Mouse (Mus musculus) neural tube, embryonic 11.5 days (tissue): ENCODE data around the gene Cebpb. TPM values are rescaled to one million over a fixed set of nuclear protein-coding genes. Genes with fewer than 3 reads are reported as not detected.

ENCODE experiments used
- ATAC-seq: fragments of 200-750 bp; cut with Nextera tagmentation; 2 replicates; pipeline ENCODE4 v1.8.0; 2017; ENCODE audit warnings: moderate number of reproducible peaks, mild to moderate bottlenecking, moderate TSS enrichment, moderate library complexity; ENCODE audit not compliant: insufficient read depth, low FRiP score, low TSS enrichment
- DNase-seq: peaks from one replicate; pipeline ENCODE4 v3.0.0-alpha.2; 2015; ENCODE audit warnings: low spot score
- H3K27ac ChIP-seq: fragments of 300-500 bp; sonication (generic); 2 replicates; pipeline ENCODE4 v1.5.1; 2014; ENCODE audit warnings: low read depth, mild to moderate bottlenecking, low read length
- H3K27me3 ChIP-seq: fragments of 300-500 bp; sonication (generic); 2 replicates; pipeline ENCODE4 v1.6.1; 2014; ENCODE audit warnings: mild to moderate bottlenecking, low read length, mixed read lengths; ENCODE audit not compliant: control insufficient read depth, insufficient read depth
- H3K36me3 ChIP-seq: fragments of 300-500 bp; sonication (generic); 2 replicates; pipeline ENCODE4 v1.6.1; 2014; ENCODE audit warnings: mild to moderate bottlenecking, low read length, moderate library complexity, mixed read lengths; ENCODE audit not compliant: control insufficient read depth, insufficient read depth
- H3K4me1 ChIP-seq: fragments of 300-500 bp; sonication (generic); 2 replicates; pipeline ENCODE4 v1.6.1; 2014; ENCODE audit warnings: low read length, mixed read lengths; ENCODE audit not compliant: control insufficient read depth, insufficient read depth
- H3K4me2 ChIP-seq: fragments of 300-500 bp; sonication (generic); 2 replicates; pipeline ENCODE4 v1.6.1; 2014; ENCODE audit warnings: low read depth, mild to moderate bottlenecking, moderate library complexity
- H3K4me3 ChIP-seq: fragments of 300-500 bp; sonication (generic); 2 replicates; pipeline ENCODE4 v1.5.1; 2014; ENCODE audit warnings: low read depth, low read length
- H3K9ac ChIP-seq: fragments of 300-500 bp; sonication (generic); 2 replicates; pipeline ENCODE4 v1.6.1; 2014; ENCODE audit warnings: mild to moderate bottlenecking, low read length
- H3K9me3 ChIP-seq: fragments of 300-500 bp; sonication (generic); 2 replicates; pipeline ENCODE4 v1.6.1; 2016; ENCODE audit warnings: low read length; ENCODE audit not compliant: control insufficient read depth
- WGBS: fragments of 180-500 bp; shearing (Covaris S2); extraction: QIAGEN DNeasy Blood & Tissue Kit; methylation state at CpG from one replicate; pipeline ENCODE4 v1.1.7; 2014; 5-methylcytosine and 5-hydroxymethylcytosine counted together
- microRNA-seq: library from miRNA; unstranded; fragments of <30 nt; microRNA quantifications from one replicate; pipeline ENCODE4, GENCODE M21; 2016
- polyA plus RNA-seq: library from polyadenylated mRNA; unstranded; fragments of >200 nt; fragmentation: Nextera tagmentation; extraction: Ambion mirVana; gene quantifications from 2 replicates; pipeline ENCODE4 v1.2.1, GENCODE M21; 2014

Gene Cebpb
- polyA plus RNA-seq, 1 experiment from 2014 or later: 3.0 TPM

GRCm38 (mm10) chr2:167739030-167739429, 50.3 kb downstream of the Cebpb start:
- H3K9me3 ChIP-seq: no peaks in the 10 kb centered on the region
- no peaks in the 10 kb centered on the region for H3K27me3 ChIP-seq
- H3K4me2 ChIP-seq: no peak overlapping the region
- no peak overlapping the region for H3K9ac ChIP-seq
- ATAC-seq: no peak
- no peaks in the 10 kb centered on the region for H3K4me1 ChIP-seq
- no peak overlapping the region for H3K4me3 ChIP-seq
- 50% methylated on average over 6 of the region's 6 CpGs for WGBS
- no peak for DNase-seq
- H3K27ac ChIP-seq: no peak overlapping the region
- no peaks in the 10 kb centered on the region for H3K36me3 ChIP-seq

Small RNA genes within 50 kb of the gene (microRNA-seq; reads per million reads assigned to microRNA genes)
- gene Gm22355: not detected

Other genes starting within 250 kb of the Cebpb start
- 150 and 161 TPM in 2 replicates for gene Rnf114, start 196.3 kb upstream of the Cebpb start, polyA plus RNA-seq
- gene Spata2, start 196.0 kb upstream of the Cebpb start, polyA plus RNA-seq: 23.1 and 24.6 TPM in 2 replicates
- gene Snai1, start 150.7 kb upstream of the Cebpb start, polyA plus RNA-seq: 32.3 and 39.7 TPM in 2 replicates
- gene Ube2v1, start 56.8 kb upstream of the Cebpb start, polyA plus RNA-seq: 291 and 297 TPM in 2 replicates
- 7.0 TPM in 1 of 2 replicates, not detected in the other for gene Gm20431, start 27.4 kb upstream of the Cebpb start, polyA plus RNA-seq
- gene Tmem189, start 907 bp downstream of the Cebpb start, polyA plus RNA-seq: 40.4 and 40.9 TPM in 2 replicates
- gene Ptpn1, start 243.1 kb downstream of the Cebpb start, polyA plus RNA-seq: 84.3 and 98.9 TPM in 2 replicates